Mouse (Mus musculus) cerebellum, postnatal 4 days (tissue): ENCODE data around the gene Slc12a3.

Experiments used
- DNase-seq, 2 experiments: peaks; one replicate each; pipeline ENCODE4 v3.0.0; 2022; ENCODE audit warnings: low spot score in 2 of 2, mixed read lengths in 1 of 2

Slc12a3 gene

DNA sequence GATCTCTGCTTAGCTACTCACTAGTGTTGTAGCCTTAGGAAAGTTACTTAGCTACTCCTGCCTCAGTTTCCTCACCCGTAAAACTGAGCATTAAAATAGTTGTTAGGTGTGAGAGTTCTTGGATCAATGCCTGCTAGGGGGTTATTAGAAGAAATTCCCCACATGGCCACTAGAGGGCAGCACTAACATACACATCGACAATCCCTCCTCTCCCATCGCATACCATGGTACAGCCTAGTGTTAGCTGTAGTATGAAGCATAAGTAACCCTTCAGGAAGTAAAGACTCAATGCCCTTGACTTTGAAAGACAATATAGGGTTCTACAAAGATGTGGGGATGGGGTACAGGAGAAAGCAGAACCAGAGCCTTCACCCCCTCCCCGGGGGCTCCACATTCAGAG, 1.7 kb downstream of the Slc12a3 start:
- peak in 1 of 2 experiments; percentile 56 for DNase-seq

DNA sequence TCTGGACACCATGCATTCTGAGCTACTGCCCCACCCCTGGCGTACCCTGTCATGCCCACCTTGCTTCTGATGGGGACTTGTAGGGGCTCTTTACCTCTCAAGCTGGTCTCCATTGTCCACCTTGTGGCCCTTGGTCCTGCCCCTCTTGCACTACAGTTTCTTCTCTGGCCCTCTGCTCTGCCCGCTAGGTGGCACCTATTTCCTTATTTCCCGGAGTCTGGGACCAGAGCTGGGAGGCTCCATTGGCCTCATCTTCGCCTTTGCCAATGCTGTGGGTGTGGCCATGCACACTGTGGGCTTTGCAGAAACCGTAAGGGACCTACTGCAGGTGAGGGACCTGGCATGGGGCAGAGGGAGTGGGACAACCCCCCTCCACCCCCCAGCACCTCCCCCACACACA, 4.3 kb downstream of the Slc12a3 start:
- no peak for DNase-seq

DNA sequence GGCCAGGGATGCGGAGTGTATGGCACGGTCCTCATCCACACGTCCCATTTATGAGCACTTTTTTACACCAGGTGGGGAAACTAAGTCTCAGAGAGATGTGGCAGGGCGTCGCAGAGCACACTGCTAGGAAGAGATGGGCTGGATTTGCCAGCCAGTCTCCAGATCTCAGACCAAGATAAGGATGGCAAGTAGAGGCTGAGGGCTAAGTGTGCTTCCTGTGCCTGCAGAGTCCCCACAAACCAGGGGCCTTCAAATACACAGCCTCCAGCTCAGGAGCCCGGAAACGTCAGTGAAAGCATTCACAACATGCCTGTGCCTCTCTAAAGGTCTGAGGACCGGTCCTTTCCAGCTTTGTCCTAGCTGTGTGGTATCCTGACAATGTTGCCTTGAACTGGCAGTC, 8.6 kb downstream of the Slc12a3 start:
- no peak for DNase-seq

DNA sequence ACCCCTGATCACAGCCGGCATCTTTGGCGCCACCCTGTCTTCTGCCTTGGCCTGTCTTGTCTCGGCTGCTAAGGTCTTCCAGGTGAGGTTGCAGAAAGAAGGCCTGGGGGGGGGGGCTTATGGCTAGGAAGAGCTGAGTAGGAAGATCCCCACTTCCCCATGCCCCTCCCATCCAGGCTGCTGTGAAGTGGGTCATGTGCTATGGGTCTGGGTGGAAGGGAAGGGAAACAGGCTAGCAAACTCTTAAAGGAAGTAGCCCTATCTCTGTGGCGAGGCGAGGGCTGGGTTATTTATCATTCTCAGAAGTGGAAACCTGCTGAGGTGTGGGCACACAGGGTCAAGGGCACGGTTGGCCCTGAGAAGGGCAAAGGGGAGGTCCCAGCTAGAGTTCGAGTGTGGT, 11.8 kb downstream of the Slc12a3 start:
- no peak for DNase-seq

DNA sequence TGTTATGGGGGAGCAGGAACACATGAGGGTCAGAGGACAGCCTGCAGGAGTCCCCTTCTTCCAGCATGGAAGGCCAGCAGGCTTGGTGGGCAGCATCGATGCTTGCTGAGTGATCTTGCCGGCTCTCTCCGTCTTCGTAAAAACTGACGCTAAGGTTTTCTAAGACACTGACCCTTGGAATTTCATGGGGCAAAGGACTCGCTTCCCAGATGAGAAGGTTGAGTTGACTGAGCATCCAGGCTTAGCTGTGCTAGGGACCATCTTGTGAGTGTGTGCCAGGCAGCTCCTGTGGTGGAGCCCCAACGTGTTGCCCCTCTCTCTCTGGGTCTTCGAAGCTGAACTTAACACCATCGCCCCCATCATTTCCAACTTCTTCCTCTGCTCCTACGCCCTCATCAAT, 13.7 kb downstream of the Slc12a3 start:
- no peak for DNase-seq

DNA sequence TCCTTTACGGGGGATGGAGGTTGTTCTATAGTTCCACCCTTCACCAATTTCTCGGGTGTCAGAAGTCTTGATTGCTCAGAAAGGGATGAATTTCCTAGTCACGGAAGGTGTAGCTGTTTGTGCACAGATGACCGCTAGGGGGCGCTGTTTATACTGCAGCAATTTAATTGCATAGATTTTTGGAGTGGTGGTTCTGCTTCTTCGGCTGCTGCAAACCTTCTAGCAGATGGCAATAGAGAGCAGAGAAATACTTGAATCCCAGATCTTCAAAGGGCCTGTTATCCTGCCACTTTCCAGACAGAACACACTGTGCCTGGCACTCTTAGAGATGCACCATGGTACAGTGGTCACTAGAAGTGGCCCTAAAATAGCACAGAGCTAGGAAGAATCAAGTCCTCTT, 14.3 kb downstream of the Slc12a3 start:
- DNase-seq = peak; percentile 70 to 79

DNA sequence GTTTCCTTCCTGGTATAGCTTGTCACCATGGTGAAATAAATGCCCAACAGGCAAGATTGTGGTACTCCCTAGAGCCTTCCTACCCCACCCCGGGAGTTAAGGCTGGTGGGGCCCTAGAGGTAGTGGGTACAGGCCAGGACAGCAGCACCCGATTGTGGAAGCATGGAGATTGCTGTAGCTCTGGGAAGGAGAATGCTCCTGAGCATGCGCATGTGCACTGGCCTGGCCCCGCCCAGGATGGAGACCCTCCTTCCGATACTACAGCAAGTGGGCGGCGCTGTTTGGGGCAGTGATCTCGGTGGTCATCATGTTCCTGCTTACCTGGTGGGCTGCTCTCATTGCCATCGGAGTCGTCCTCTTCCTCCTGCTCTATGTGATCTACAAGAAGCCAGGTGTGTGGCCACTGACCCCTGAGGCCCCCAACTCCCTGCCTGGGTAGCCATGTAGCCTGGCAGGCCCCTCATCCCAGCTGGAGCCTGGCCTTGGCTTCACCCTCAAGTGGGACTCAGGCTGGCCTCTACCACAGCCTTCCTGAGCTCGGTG, 14.8 kb downstream of the Slc12a3 start:
- no peak for DNase-seq

DNA sequence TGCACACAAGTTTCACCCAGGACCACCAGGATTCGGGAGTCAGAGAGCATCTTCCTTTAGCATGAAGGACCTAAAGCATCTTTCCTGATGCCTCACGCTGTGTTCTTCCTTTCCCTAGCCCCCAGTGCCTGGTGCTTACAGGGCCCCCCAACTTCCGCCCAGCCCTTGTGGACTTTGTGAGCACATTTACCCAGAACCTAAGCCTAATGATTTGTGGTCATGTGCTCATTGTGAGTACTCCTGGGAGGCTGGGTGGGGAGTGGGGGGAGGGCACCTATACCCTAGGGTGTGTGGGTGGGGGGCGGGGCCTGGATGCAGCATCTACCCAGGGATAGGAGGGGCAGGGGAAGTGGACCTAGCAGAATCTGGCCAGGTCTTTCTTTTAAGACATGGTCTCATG, 16.7 kb downstream of the Slc12a3 start:
- no peak for DNase-seq

DNA sequence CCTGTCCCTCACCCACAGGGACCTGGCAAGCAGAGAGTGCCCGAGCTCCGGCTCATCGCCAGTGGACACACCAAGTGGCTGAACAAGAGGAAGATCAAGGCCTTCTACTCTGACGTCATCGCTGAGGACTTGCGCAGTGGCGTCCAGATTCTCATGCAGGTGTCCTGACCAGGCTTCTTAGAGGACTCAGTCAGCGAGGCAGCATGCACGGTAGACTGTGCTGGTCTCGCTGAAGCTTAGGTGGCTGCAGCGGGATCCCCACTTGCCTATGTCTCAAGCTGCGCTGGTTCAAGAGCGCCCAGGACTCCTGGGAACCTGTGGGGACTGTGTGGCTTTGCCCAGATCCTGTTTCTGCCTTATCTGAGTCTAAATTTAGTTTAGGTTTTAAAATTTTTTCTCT, 17.3 kb downstream of the Slc12a3 start:
- DNase-seq = no peak

DNA sequence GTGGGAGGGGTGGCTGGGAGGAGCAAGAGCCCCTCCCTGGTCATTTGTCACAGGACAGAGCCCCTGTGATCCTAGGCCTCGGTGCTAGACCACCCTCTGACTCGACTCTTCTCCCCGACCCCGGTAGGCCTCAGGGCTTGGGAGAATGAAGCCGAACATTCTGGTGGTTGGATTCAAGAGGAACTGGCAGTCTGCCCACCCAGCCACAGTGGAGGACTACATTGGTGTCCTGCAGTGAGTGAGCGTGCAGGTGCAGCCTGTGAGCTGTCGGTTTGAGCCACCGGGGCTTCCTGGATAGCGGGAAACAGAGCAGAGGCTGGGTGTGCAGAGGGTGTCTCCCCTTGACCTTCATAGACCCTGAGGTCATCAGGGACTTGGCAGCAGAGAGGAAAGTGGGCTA, 19.4 kb downstream of the Slc12a3 start:
- no peak for DNase-seq

DNA sequence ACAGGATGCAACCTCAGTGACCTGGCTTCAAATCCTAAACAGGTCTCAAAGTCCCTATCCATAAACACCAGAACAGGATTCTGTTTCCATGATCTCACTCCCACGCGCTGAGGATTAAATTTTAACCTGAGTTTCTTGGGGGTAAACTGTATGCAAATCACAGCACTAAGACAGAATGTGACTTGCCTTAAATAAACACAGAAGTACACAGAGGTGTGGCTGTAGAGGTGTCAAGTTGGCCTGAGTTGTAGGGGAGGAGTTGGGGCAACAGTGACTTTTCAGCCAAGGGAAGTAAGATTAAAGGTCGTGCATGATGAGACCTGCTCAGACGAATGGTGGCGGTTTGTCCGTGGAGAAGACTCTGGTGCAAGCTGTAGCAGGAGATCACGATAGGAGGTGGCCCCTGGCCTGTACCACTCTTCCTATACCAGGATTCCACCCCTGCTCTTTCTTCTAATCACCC, 25.1 kb downstream of the Slc12a3 start:
- no peak for DNase-seq

DNA sequence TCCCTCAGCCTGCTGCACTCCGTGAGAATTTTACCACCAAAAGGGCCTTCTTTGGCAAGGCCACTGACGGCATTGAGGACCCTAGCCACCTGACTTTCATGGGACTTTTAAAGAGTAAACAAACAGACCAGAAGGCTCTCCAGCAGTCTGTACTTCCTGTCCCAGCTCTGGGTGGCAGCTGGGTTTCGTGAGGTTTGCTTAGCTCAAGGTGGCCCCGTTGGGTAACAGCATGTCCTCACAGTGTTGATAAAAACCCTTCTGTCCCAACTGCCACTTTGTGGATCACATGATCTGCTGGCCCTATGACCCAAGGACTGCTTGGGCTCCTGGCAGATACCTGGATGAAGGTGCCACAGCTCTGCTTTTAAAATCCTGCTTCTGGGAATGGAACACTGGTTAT, 25.6 kb downstream of the Slc12a3 start:
- DNase-seq = no peak

DNA sequence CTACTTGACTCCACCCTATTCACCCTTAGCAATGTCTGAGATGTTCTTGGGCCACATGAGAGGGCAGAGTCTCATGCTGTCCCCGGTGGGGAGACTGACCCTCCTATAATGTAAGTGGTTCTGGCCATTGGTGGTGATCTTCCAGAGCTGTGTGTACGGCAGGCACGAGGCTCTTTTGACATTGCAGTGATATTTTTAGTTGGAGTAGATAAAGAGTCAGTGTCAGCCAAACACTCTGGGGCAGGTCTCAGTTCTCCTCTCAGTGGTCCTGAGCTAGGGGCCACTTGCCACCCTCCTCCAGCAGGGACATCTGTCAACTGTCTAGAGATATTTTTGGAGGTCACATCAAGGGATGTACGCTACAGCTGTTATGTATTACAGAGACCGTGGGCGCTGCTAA, 28.2 kb downstream of the Slc12a3 start:
- no peak for DNase-seq

DNA sequence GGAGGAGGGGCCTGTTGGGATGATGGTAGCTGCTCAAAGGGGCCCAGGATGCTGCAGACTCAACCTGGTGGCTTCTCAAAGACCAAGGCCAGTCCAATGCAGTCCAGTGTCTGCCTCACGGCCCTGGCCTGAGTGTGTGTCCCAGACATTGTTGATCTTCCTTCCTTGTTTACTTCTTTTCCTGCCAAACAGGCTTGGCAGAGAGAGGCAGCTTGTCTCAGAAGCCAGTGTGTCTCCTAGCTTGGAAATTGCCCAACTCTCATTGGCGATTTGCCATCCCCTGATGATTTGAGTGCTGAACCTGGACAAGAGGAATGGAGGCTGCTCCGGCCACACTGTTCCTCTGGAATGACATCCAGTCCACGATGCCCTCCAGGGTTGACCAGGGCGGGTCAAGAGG, 29.5 kb downstream of the Slc12a3 start:
- peak; percentile 60 to 80 for DNase-seq

DNA sequence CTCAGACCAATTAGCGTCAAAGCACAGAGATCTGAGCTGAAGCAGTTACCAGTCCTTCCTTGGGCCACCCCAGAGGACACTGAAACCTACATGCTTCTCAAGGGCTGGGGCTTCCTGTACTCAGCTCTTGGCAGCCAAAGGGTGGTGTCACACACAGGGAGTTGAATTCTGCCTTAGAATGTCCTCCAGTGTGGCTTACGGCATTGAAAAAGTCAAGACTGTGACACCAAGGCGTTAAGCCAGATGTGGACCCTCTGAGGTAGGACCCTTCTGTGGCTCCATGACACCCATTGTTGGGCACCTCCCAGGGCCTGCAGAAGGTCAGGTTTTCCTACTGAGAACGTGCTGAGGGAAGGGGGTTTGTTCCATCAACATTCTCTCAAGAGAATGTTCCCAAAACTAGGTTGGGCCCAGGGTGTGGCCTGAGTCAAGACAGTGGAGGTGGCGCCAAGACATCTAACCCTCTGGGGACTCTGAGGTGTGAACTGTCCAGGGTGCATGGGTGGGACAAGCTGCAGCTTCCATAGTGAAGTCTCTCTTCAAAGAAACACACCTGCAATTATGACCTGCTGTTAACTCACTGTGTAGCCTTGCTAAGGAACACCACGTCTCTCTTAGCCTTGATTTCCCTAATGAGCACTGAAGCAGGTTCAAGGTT, 32.9 kb downstream of the Slc12a3 start:
- no peak for DNase-seq

DNA sequence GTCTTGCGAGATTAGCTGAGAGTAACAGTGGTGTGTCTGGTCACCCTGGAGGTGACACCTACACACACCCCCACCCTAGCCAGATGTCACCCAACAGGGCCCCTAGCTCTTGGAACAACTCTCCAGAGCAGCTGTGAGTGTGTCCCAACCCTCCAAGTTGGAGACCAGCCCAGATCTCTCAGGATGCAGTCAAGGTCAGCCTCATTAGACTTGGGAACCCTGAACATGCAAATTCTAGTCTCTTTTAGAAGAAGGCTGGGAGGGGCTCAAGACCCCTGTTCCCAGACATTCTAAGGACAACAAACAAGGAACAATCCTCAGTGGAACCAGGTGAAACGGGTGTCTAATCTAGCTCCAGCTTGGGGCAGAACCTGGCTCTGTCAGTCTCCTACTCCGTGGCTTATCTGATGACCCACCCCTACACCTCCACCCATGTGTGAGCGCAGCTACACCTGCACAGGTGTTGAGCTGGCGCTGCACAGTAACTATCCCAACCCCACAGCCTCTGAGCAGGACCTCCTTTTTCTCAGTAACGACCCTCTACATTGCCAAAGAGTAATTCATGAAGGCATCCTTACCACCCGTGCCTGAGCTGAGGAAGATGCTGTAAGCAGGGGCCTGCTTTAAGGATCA, 33.7 kb downstream of the Slc12a3 start:
- no peak for DNase-seq

DNA sequence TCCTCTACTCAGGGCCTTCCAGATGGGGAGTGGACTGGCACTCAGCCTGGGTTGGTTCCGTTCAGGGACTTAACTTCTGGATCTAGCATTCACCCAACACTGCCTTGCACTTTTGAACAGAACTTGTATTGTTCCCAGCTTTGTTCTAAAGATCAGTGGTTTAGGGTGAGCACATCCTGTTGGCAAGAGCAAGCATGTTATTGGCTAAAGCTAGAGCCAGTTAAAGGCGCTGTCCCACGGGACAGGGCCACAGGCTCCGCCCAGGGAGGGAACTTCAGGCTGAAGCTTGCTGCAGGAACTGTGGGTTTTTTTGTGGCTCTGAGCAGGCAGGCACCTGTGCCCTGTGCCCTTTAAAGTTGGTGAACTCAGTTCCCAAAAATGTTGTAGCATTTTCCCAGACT, 34.3 kb downstream of the Slc12a3 start:
- DNase-seq = no peak

DNA sequence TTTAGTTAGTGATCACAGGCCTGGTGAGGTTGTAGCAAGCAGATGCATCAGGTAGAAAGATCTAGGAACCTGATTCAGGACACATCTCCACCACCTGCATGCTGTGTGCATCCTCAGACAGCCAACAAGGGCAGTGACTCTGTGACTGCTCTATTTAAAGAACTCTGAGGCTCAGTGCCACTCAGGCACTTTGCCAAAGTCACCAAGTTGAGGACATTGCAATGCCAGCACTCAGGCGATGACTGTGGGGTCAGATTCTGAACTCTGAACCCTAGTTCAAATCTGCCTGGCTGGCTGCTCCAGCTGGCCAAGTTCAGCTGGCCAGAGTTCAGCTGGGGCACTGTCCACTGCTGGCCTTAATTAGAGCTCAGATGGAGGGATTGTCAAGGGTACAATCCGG, 34.9 kb downstream of the Slc12a3 start:
- DNase-seq = no peak

DNA sequence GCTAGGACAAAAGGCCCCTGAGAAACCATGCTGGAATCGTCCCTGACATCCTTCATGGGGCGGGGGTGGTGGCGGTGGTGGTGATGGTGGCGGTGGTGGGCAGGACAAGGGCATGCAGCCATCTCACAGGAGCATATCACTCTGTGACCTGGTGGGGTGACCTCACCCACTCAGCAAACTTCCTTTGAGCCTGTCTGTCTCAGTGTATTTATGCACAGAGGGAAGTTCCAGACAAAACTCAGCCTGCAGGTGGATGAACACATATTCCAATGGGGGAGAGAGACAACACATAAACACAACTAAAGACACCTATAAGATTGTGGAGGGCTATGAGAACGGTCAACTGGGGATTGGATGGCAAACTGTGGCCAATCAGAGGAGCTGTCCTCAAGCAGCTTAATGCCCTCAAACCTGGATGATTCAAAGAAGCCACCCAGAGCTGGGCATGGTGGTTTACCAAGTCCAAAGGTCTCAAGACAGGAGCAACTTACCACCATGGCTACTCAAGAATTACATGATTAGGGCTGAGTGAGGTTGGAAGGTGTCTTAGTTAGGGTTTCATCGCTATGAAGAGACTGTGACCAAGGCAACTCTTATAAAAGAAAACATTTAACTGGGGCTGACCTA, 35.8 kb downstream of the Slc12a3 start:
- DNase-seq = no peak

DNA sequence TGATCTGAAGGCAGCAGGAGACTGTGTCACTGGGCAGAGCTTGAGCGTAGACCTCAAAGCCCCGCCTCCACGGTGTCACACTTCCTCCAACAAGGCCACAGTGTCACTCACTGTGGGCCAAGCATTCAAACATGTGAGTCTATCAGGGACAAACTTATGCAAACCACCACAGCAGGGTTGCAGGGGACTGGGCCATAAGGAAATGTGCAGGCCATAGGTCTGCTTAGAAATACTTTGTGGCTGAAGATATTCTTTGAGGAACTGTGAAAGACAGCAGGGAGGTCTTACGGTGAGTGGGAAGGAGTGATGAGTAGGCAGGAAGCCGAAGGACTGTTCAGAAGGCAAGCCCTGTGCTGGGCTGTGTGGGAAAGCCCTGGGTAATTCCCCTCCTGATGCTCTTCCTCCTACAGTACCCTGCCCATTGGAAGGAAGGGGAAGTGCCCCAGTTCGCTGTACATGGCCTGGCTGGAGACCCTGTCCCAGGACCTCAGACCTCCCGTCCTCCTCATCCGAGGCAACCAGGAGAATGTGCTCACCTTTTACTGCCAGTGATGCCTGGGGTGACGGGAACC, 36.5 kb downstream of the Slc12a3 start:
- no peak for DNase-seq

DNA sequence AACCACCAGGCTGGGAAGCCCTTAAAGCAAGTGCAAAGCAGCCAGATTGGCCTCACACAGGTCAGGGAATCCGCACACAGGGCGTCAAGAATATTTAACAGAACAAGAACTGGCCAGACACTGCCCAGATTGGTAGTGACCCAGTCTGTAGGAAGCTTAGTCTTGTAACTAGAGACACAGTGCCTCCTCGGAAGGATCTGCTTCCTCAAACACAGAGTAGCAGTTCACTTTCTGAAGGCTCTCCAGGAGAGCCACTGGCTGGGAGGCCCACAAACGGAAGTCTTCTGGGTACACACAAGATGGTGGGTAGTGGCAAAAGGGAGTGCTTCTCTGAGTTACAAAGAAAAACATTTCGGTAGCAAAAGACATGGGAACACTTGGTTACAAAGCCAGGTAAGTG, 41.8 kb downstream of the Slc12a3 start:
- no peak for DNase-seq

DNA sequence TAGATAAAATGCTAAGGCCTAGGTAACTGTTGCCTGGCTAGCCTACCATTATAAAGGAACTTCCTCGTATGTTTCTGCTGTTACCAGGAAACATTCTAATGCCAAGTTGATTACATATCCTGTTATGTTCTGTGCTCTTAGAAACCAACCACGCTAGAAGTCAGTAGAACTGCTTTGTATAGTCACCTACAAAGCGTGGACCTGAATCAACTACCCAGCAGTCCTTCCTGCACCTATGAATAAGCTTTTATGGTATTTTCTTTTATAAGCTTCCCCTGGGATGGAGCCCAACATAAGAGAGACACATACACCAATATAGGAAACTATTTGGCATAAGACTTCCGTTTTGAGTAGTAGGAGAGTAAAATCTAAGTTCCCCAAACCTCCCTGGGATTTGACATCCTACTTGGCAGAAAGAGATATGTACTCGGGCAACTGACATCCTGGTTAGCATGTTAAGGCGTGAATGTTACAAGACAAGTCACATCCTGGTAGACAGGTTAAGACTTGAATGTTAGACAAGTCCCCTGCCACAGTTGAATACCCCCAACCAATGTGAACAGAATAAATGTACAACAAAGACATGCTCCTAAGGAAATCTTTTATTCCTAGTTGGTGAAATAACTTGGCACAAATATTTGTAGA, 44.1 kb downstream of the Slc12a3 start:
- DNase-seq = no peak
